Mouse (Mus musculus) small intestine, adult 2 months (tissue): ENCODE measurements around the gene Prmt3.

Experiments
- CTCF ChIP-seq: fragments of 200-500 bp; IDR thresholded peaks from 2 replicates; pipeline ENCODE4 v1.5.1; 2012; ENCODE audit warnings: low read depth, mild to moderate bottlenecking, control low read depth, inconsistent platforms, low read length, moderate library complexity, mixed read lengths; ENCODE audit not compliant: insufficient replicate concordance, insufficient read length; ENCODE audit errors: extremely low read depth
- POLR2A ChIP-seq: fragments of 200-500 bp; IDR thresholded peaks from 2 replicates; pipeline ENCODE4 v1.6.1; 2012; ENCODE audit warnings: low read depth, mild to moderate bottlenecking, control low read depth, inconsistent platforms, low read length, moderate library complexity

DNA sequence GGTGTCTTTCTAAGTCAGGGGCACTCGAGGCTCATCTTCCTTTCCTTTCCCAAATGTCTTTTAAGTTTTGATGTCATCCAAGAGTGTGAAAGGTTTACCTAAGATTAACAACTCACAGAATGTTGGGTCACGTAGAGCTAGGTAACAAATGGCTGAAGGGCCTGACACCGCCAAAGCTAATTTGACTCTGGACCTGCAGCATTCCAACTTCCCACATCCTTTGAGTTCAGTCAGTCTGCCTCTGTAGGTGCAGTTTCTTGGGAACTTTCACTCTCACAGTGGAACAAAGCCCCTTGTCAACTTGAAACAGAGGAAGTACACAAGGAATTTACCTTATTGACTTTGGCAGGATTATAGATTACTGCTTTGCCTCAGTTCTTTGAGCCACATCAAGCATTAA lies 31.4 kb downstream of the Prmt3 start:
- no peak for TF ChIP-seq POLR2A
- TF ChIP-seq CTCF, result no peak
